Mouse (Mus musculus) thymus, adult 2 months (tissue): ENCODE results near the gene Fuz. TPM values are rescaled to one million over a fixed set of nuclear protein-coding genes. Genes with fewer than 3 reads are reported as not detected.

ENCODE experiments used
- DNase-seq: peaks from one replicate; pipeline ENCODE4 v3.0.0; 2021
- H3K27ac ChIP-seq: fragments of 200-500 bp; 2 replicates; pipeline ENCODE4 v1.5.1; 2012; ENCODE audit warnings: low read length, control low read depth; ENCODE audit not compliant: control insufficient read depth, insufficient read depth
- H3K27me3 ChIP-seq: fragments of 200-500 bp; 2 replicates; pipeline ENCODE4 v1.6.1; 2012; ENCODE audit warnings: mild to moderate bottlenecking, low read length, moderate library complexity, mixed read lengths; ENCODE audit not compliant: control insufficient read depth, insufficient read depth
- H3K36me3 ChIP-seq: fragments of 200-500 bp; 2 replicates; pipeline ENCODE4 v1.6.1; 2012; ENCODE audit warnings: mild to moderate bottlenecking, low read length, moderate library complexity; ENCODE audit not compliant: control insufficient read depth, insufficient read depth
- H3K4me1 ChIP-seq: fragments of 200-500 bp; replicated peaks from 2 replicates; pipeline ENCODE4 v1.6.1; 2012; ENCODE audit warnings: low read length; ENCODE audit not compliant: control insufficient read depth, insufficient read depth
- H3K4me3 ChIP-seq: fragments of 200-500 bp; 2 replicates; pipeline ENCODE4 v1.5.1; 2012; ENCODE audit warnings: mild to moderate bottlenecking, low read length, control low read depth, moderate library complexity; ENCODE audit not compliant: control insufficient read depth, insufficient read depth
- CTCF ChIP-seq: fragments of 200-500 bp; IDR thresholded peaks from 2 replicates; pipeline ENCODE4 v1.5.1; 2012; ENCODE audit warnings: mild to moderate bottlenecking, control low read depth, low read length, moderate library complexity, borderline replicate concordance; ENCODE audit not compliant: control insufficient read depth, poor library complexity, insufficient read depth; ENCODE audit errors: extremely low read depth
- POLR2A ChIP-seq: fragments of 200-500 bp; IDR thresholded peaks from 2 replicates; pipeline ENCODE4 v1.6.1; 2012; ENCODE audit warnings: mild to moderate bottlenecking, low read length, control low read depth, moderate library complexity; ENCODE audit not compliant: control insufficient read depth, poor library complexity, insufficient read depth; ENCODE audit errors: extremely low read depth
- whole genome bisulfite sequencing: fragments of 180-500 bp; shearing (Covaris S2); methylation state at CpG from one replicate; pipeline ENCODE4 v1.1.7; 2018; 5-methylcytosine and 5-hydroxymethylcytosine counted together
- polyA plus RNA-seq: library from polyadenylated mRNA; depleted of rRNA; stranded (reverse); fragments of >200 nt; gene quantifications from 2 replicates; pipeline ENCODE4 v1.2.3, GENCODE M21; 2012

The Fuz gene
- polyA plus RNA-seq, 1 experiment, result 73.3 TPM

DNA sequence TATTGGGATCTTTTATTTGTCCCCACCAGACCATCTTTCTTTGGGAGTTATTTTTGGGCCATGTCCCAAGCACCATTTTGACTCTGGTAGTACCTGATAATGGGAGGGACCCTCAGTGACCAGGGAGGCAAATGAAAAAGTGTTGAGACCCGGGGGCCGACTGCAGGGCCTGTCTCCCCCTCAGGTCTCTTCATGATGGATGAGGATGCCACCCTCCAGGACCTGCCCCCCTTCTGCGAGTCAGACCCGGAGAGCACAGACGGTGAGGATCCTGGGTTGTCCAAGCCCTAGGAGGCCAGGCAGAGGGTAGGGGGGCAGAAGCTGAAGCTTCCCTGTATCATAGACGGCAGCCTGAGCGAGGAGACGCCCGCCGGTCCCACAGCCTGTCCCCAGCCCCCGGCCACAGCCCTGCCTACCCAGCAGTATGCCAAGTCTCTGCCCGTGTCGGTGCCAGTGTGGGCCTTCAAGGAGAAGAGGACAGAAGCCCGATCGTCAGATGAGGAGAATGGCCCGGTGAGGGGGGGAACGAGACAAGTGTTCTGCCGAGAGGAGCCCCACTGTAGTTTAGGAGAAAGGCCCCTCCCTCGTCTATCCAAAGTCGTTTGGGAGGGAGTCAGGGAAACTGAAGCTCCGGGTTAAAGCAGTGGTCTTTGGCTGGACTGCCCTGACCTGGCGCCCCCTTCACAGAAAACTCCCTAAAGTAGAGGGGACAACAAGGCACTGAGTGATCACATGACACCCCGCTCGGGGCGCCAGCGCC lies 42.1 kb upstream of the Fuz start:
- Histone ChIP-seq H3K27ac (peak overlapping the region; percentile 85), H3K4me3 (peak overlapping the region; percentile 97), H3K27me3 (no peaks in the 10 kb centered on the region), H3K36me3 (no peaks in the 10 kb centered on the region), H3K4me1 (peaks cover 44% of the 10 kb centered on the region)
- TF ChIP-seq CTCF, result no peak
- no peak for TF ChIP-seq POLR2A
- DNase-seq, result peak; percentile 33
- WGBS, result 38% methylated on average over 26 of the region's 26 CpGs

DNA sequence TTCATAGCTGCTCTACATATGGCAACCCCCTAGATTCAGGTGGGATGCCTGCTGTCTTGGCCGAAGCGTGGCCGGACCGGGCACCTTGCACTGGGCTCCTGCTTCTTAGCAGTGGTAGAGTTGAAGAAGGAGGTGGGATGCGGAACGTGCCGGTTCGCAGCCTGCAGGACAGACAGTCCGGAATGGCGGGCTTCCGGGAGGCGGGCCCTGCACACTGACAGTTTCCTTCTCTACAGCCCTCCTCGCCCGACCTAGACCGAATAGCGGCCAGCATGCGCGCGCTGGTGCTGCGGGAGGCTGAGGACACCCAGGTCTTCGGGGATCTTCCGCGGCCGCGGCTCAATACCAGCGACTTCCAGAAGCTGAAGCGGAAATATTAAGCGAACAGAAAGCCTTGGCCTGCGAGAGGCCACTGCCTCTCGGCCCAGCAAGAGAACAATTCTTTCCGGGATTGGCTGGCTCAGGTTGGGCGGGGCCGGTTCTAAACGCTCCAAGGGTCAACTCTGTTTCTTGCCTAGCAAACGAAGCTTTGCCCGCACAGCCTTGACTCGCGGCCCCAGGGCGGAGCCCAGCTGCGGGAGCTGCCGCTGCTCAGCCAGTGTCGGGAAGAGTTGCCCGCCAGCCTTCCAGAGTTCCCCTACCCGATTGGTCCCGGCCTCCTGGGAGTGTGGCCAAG lies 41.4 kb upstream of the Fuz start:
- peaks cover 44% of the 10 kb centered on the region for H3K4me1 ChIP-seq
- peak overlapping the region; percentile 97 for H3K4me3 ChIP-seq
- under 1% methylated on average over 45 of the region's 45 CpGs for WGBS
- peak overlapping the region; percentile 85 for H3K27ac ChIP-seq
- peak; percentile 84 for DNase-seq
- TF ChIP-seq CTCF (peak; percentile 35; the same call in 1 of the 2 replicates), POLR2A (peak; percentile 80)
- no peaks in the 10 kb centered on the region for H3K36me3 ChIP-seq
- H3K27me3 ChIP-seq, result no peaks in the 10 kb centered on the region

DNA sequence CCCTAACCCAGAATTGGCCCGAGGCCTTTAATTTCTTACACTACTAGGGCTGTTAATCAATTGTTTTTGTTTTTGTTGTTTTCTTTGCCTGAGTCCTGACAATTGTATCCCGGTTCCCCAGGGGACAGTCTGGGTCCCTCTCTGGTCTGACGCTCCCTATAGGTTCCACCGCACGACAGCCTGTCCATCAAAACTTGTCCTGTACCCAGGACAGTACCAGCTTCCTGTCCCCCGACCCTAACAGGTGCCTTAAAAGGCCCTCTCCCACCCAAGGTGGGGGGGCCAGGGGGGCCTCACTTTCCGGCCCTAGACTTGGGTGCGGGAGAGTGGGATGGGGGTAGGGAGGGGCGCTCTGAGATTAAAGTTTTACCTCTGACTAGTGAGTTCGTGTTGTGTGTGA lies 40.8 kb upstream of the Fuz start:
- peaks cover 44% of the 10 kb centered on the region for H3K4me1 ChIP-seq
- TF ChIP-seq POLR2A, result no peak
- no peak for TF ChIP-seq CTCF

DNA sequence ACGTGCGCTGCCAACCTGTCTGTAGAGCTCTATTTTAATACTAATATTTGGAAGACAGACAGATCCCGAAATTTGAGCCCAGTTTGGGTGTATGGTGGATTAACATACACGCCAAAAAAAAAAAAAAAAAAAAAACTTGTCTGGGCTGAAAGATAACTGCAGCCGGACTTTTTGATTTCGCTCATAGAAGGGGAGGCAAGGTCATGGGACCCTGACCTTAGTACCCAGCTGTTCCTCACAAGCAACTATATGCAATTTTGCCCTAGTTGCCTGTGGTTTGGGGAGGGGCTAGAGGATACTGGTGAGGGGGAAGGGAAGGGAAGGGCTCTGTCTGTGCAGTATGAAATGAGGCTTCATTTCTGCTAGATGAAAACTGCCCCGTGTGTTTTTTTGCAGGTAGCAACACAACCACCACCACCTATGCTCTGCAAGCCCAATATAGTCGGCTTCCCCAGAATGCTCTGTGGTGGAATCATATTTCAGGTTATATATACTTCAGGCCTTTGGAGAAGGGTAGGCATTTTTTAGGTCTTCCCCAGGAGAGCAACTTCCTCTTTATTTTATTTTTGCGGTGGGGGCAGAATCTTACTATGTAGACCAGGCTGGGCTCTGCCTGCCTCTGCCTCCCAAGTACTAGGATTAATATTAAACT lies 39.5 kb upstream of the Fuz start:
- no peak overlapping the region for H3K4me3 ChIP-seq
- peaks cover 34% of the 10 kb centered on the region for H3K4me1 ChIP-seq
- no peaks in the 10 kb centered on the region for H3K27me3 ChIP-seq
- H3K36me3 ChIP-seq, result no peaks in the 10 kb centered on the region
- no peak for TF ChIP-seq POLR2A
- no peak for TF ChIP-seq CTCF
- peak overlapping the region; percentile 85 for H3K27ac ChIP-seq
- 24% methylated on average over 9 of the region's 9 CpGs for WGBS
- DNase-seq, result peak; percentile 56

More for the DNA sequence above, 40.8 kb upstream of the Fuz start:
- 39% methylated on average over 10 of the region's 10 CpGs for WGBS
- Histone ChIP-seq H3K36me3 (no peaks in the 10 kb centered on the region), H3K27ac (peak overlapping the region; percentile 85), H3K4me3 (peak overlapping the region; percentile 97), H3K27me3 (no peaks in the 10 kb centered on the region)
- DNase-seq, result peak; percentile 40

DNA sequence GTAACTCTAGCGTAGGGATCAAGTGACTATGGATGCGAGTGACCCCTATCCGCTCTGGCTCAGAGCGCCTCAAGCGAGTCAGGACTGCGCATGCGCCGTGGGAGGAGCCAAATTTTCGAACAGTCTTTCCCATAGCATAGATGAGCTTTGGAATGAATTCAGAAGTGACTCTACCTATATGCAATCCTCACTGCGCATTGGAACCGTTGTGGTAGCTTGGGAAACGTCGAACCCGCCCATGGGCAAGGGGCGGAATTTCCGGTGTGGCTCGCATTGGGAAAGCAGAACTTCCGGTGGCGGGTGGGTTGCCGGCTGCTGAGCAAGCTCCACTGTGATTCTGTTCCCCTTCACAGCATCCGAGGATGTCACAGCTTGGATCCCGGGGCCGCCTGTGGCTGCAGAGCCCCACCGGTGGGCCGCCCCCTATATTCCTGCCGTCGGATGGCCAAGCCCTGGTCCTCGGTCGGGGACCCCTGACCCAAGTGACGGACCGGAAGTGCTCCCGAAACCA lies 38.8 kb upstream of the Fuz start, which contains the start of gene Pnkp:
TSS of gene Pnkp (plus strand) at position 98 of the 511 bp plus-strand sequence.
- Histone ChIP-seq H3K4me1 (peaks cover 34% of the 10 kb centered on the region), H3K27me3 (no peaks in the 10 kb centered on the region), H3K36me3 (no peaks in the 10 kb centered on the region; the same call in 1 of the 2 replicates), H3K4me3 (peak within 1 kb of the TSS; percentile 88), H3K27ac (peak within 1 kb of the TSS; percentile 85)
- peak; percentile 84 for DNase-seq
- WGBS, result under 1% methylated on average over 32 of the region's 32 CpGs
- TF ChIP-seq POLR2A, result peak; percentile 58
- TF ChIP-seq CTCF, result peak; percentile 37; the same call in 1 of the 2 replicates

DNA sequence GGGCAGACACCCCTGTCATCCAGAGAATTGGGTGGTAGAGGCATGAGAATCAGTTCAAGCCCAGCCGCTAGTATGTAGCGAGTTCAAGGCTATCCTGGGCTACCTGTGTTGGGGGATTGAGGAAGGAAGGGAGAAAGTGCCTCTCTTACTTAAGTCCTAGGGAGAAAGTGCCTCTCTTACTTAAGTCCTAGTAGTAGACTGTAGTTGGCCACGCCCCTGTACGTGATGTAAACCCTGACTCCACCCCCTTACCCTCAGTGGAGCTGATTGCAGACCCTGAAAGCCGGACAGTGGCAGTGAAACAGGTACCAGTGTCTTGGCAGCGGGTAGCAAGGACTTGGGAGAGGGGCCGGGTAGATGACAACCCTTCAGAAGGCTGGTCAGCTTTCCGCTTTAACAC lies 38.0 kb upstream of the Fuz start:
- 37% methylated on average over 8 of the region's 8 CpGs for WGBS
- TF ChIP-seq CTCF, result no peak
- TF ChIP-seq POLR2A, result no peak
- no peak overlapping the region for H3K27ac ChIP-seq
- H3K36me3 ChIP-seq, result peaks cover 8% of the 10 kb centered on the region; the same call in 1 of the 2 replicates
- DNase-seq, result no peak
- peaks cover 34% of the 10 kb centered on the region for H3K4me1 ChIP-seq
- H3K27me3 ChIP-seq, result no peaks in the 10 kb centered on the region
- 0 out of 2 replicates have a peak overlapping the region, but pooled peaks have one; percentile 88 for H3K4me3 ChIP-seq
